Mouse (Mus musculus) right cerebral cortex, postnatal 10 days (tissue): ENCODE data around the gene Nif3l1.

ENCODE experiments used
- DNase-seq, 2 experiments: peaks; one replicate each; pipeline ENCODE4 v3.0.0; 2021; ENCODE audit warnings: low spot score in 2 of 2

Nif3l1 gene

DNA sequence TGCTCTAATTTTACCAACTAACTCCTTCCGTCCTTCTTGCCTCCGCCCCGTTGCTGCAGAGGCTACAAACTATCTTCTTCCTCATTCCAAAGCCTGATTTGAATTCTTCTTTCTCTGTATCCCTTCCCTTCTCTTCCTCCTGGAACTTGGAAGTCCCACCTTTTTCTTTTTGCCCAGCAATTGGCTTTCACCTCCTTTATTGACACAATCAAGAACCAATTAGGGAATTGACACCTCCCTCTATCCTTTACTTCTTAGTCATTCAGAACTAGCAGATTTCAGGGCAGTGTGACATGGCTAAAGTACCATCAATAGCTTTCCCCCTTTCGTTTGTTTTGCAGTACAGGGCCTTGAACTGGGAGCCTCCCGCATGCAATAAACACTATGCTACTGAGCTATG lies 13.2 kb downstream of the Nif3l1 start:
- no peak for DNase-seq

DNA sequence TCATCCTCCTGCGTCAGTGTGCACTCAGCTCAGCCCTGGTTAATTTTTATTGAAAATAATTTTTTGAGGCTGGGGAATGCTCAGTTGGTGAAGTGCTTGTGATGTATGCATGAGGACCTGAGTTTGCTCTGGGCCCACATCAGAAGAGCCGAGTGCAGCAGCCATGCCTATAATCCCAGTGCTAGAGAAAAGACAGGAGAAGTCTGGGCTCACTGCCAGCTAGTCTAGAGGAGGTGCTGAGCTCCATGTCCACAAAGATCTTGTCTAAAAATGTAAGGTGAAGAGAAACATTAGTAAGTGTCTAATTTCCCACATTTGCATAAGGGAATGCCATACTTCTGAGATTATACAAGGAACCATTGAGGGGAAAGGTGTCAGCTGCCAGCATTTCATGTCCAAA lies 13.9 kb downstream of the Nif3l1 start:
- peak in 1 of 2 experiments; percentile 36 for DNase-seq

DNA sequence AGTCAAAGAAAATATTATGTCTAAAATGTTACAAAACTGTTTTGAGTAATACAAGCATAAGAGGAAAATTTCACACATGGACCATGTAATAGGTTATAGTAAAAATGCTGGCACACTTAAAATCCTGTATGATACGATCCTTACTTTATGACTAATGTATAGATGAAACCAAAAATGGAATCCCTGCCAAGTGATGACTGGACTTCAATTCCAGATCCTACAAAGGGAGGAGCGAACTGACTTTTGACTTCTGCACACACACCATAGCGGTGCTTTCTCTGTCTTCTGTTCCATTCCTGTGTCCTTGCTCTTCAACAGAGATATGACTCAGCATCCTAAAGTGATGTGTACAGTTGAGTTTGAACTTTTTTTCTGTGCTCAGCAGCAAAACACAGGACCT lies 15.6 kb downstream of the Nif3l1 start:
- no peak for DNase-seq

DNA sequence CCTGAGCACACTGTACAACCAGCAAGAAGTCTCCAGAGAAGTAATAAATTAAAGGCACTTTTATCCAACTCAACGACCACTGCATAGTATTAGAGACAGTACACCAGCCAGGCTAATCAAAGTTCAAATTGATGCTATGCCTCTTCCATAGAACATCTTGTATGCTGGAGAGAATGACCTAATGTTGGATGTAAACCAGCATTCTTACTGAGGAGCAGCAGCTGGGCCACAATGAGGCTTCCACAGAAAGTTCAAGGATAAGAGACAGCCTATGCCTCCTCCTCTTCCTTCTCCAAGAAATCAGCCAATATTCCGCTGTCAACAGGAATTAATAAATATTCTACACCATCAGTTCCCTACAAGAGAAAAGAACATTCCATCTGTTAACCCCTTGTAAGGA lies 19.0 kb downstream of the Nif3l1 start:
- no peak for DNase-seq

DNA sequence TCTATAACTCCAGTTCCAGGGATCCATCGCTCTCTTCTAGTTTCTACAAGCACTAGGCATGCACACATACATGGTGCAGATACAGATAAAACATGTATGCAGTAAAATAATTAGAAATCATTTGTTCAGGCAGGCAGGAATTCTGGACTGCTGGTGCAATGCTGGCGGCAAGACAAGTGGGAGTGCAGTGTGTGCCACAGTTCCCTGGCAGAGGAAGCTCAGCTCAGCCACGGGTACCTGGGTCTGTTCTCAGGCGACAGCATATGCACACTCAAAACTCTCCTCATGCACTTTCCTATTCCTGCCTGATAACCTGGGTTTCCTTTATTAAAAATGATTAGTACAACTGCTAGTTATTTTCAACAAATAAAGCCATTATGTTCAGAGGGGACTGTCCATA lies 20.1 kb downstream of the Nif3l1 start:
- DNase-seq: no peak

DNA sequence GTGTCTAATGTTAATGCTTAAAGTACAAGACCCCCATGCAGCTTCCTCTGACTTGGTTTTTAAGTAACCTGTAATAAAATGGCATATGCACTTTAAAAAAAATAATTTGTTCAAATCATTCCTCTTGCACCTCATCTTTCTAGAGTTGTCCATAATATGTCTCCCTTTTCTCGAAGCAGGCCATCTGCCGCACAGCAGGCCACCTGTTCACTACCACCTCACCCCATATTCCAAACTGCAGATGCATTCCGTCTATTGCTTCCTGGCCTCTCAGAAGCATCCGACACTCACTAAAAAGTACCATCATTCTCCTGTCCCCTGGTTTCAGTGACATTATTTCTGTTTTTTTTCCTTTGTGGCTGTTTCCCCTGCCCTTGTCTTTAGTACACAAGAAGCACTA lies 20.6 kb downstream of the Nif3l1 start:
- no peak for DNase-seq

DNA sequence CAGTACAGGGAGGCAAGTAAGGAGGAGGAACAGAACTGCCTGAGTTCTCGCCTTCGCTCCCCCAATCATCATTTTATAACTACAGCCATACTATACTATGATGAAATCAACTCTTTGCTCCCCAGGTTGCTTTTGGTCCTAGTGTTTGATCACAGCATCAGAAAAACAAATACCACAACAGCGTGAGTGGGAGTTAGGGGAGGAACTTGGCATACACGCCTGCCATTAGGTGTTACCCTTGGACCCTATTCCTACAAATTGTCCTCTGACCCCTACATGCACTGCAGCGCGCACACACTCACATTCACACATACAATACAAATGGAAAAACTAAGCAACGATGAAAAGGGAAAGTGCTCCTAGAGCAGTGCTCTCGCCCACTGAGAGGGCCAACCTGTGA lies 30.7 kb downstream of the Nif3l1 start:
- no peak for DNase-seq

DNA sequence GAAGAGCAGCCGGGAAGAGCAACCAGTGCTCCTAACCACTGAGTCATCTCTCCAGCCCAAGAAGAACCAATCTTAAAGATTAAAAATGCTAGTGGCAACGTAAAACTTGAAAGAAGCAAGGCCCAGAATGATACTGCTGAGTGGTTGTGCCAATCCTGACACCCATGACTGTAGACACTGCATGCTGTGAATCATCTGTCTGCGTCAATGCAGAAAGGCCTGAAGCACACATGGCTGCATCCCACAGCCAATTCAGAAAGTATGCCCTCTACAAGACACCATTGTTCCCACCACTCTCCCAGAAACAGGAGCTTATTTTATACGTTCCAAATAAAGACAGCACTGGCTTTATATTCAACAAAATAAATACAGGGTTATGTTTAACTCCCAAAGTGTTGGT lies 37.7 kb downstream of the Nif3l1 start:
- no peak for DNase-seq

DNA sequence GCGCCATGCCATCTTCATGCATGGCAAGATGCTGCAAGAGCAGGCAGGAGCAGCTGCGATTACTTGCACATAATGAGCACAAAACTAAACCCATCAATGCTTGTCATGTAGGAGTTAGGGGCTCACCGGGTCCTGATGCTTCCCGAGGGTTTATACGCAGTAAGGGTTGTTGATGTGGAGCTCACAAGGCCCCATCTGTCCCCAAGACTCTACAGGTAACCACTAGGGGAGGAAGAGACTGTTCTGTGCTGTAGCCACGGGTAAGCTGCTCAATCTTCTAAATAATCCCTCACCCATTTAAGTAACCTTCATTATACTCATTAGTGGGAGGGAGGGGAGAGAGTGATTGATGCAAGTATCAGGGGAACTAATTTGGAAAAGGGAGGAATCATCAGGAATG lies 50.7 kb downstream of the Nif3l1 start:
- no peak for DNase-seq

DNA sequence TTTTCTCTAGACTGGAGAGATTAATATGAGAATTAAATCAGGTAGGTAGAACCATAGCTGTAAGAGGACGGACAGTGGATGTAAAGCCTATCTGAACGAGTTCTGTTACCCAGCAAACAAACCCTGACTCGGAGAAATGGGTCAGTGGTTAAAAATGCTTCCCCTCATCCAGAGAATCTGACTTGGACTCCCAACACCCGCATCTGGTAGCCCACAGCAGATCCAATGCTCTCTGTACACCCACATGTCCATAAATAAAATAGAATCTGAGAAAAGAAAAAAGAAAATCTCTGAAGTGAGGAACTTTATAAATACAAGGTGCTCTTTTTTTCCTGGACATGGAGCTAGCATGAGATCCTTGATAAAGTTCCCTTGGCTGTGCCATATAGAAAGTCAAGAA lies 52.7 kb downstream of the Nif3l1 start:
- no peak for DNase-seq

DNA sequence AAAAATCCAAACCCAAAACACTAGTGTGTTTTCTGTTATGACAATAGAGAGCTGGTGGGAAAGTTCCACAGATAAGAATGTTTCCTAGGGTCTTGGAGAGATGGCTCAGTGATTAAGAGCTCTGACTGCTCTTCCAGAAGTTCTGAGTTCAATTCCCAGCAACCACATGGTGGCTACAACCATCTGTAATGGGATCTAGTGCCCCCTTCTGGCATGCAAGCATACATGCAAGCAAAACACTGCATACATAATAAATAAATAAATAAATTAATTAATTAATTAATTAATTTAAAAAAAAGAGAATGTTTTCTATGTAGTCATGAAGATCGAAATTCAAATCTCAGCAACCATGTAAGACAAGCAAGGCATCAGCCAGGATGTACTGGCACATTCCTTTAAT lies 53.8 kb downstream of the Nif3l1 start:
- no peak for DNase-seq

DNA sequence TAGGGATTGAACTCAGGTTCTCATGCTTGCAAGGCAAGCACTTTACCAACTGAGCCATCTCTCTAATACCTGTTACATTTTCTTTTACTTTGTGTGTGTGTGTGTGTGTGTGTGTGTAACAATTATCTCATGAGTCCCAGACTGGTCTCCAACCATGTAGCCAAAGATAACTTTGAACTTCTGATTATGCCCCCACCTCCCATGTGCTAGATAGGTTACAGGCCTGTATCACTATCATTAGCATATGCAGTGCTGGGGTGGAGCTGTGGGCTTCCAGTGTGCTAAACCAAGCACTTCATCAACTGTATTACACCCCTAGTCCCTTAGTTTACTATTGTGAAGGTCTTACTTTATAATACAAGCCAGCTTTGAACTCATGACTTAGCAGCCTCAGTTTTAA lies 58.2 kb downstream of the Nif3l1 start:
- DNase-seq: no peak

DNA sequence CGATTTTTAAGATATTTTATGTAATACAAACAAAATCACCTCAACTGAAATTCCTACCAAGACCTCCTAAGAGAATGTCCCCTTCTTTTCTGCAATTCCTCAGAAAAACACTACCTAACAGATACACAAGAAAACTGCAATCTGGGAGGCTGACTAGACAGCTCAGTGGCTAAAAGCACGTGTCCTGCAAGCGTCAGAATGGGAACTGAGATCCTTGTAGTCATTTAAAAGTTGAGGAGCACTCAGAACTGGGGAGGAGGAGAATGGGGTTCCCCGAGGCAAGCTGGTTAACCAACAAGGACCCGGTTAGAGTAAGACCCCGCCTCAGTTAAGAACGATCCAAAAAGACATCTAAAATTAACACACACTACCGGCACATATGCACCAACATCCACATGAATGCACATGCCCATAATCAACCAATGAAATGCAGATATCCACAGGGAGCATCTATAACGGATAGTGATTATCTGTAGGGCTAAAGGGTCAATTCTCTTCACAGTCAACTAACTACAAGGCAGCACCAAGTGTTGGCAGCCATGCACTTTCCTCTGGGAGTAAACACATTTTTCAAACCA lies 58.9 kb downstream of the Nif3l1 start:
- DNase-seq: no peak

DNA sequence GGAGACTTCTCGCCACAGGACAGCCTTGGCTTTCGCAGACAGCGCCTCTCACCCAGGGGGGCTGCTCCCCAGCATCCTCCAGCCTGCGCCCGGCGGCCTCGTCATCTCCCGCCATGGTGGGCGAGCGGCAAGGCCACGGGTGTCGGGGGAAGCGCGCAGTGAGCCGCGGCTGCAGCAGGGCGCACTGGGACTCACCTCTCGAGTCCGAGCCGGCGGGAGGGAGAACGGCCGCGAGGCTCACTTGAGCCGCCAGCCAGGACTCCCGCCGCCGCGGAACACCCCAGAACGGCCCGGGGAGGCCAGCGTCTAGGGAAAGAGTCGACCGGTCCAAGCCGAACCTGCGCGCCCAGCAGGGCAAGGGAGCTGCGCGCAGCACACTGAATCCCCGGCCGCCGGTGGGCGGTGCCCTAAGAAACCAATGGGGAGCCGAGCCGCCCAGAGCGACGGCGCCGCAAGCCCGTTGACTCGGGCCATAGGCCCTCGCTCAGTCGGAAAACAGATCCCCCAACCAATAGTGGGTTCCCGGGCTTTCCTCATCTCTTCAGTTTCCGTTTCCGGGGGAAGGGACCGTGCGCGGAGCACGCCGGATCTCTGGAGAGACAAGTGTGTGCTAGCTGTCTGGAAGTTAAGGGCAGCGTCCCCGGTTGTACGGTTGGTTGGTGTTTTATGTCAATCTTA lies 59.8 kb downstream of the Nif3l1 start, which contains the start of gene Orc2:
Orc2 (minus strand) TSS at position 533 of the 678 bp plus-strand sequence.
- peak; percentile 96 to 97 for DNase-seq

DNA sequence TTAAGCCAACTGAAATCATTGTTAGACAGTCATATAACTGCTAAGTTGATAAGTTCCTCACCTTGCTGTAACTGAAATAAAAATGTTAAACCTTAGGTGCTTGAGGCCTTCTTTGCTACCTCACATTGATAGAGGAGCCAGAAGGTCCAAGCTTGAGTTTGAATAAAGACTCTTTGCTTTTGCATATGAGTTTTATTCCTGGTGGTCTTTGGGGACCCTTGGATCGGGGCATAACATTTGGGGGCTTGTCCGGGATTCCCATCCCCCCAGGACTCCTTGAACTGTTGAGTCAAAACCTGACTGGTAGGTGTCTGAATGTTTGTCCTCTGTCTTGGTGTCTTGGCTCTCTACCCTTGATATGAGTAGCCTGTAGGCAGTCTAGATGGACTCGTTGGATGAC lies 62.3 kb downstream of the Nif3l1 start:
- no peak for DNase-seq
